Mouse (Mus musculus) E14TG2a.4 (cell line): ENCODE measurements around the gene Cx3cl1.

ENCODE experiments used
- H3K27me3 ChIP-seq: 2 replicates; pipeline ENCODE4 v1.6.1; 2014; ENCODE audit warnings: low read length, control low read depth; ENCODE audit not compliant: insufficient read depth
- H3K36me3 ChIP-seq: 2 replicates; pipeline ENCODE4 v1.6.1; 2014; ENCODE audit warnings: low read length, control low read depth; ENCODE audit not compliant: insufficient read depth
- H3K4me1 ChIP-seq: replicated peaks from 2 replicates; pipeline ENCODE4 v1.6.1; 2014; ENCODE audit warnings: low read depth, low read length, control low read depth
- H3K4me3 ChIP-seq: replicated peaks from 2 replicates; pipeline ENCODE4 v1.5.1; 2014; ENCODE audit warnings: mild to moderate bottlenecking, low read length
- H3K9me3 ChIP-seq: 2 replicates; pipeline ENCODE4 v1.6.1; 2014; ENCODE audit warnings: low read length, control low read depth
- CTCF ChIP-seq: conservative IDR thresholded peaks from 2 replicates; pipeline ENCODE4 v1.5.1; 2014; ENCODE audit warnings: low read length
- NANOG ChIP-seq: IDR thresholded peaks from 2 replicates; pipeline ENCODE4 v1.6.1; 2014; ENCODE audit warnings: borderline replicate concordance, low read length, mixed read lengths
- POU5F1 ChIP-seq: IDR thresholded peaks from 2 replicates; pipeline ENCODE4 v1.6.1; 2014; ENCODE audit warnings: low read length, borderline replicate concordance

Gene Cx3cl1

DNA sequence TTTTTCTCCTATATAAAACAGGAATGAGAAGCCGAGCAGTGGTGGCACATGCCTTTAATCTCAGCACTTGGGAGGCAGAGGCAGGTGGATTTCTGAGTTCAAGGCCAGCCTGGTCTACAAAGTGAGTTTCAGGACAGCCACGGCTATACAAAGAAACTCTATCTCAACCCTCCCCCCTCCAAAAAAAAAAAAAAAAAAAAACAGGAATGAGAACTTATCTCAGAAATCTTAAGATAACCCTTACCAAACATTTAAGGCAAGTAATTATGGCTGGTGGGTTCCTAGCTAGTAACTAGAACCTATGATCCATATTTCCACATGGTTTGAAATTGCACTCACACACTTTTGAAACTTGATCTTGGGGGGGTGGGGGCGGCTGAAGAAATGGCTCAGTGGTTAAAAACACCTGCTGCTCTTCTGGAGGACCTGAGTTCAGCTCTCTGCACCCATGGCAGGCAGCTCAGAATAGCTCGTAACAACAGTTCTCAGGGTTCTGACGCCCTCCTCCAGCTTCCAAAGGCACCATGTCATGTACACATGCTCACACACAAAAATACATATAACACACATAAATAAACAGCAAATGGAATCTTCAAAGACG, 14.3 kb downstream of the Cx3cl1 start:
- peaks cover 66% of the 10 kb centered on the region for H3K4me1 ChIP-seq
- TF ChIP-seq NANOG: no peak
- TF ChIP-seq POU5F1: no peak
- no peak for TF ChIP-seq CTCF
- H3K27me3 ChIP-seq: 0 out of 2 replicates have a peak, but pooled peaks cover 3% of the 10 kb centered on the region
- no peaks in the 10 kb centered on the region for H3K9me3 ChIP-seq
- no peak overlapping the region for H3K4me3 ChIP-seq
- H3K36me3 ChIP-seq: no peaks in the 10 kb centered on the region

DNA sequence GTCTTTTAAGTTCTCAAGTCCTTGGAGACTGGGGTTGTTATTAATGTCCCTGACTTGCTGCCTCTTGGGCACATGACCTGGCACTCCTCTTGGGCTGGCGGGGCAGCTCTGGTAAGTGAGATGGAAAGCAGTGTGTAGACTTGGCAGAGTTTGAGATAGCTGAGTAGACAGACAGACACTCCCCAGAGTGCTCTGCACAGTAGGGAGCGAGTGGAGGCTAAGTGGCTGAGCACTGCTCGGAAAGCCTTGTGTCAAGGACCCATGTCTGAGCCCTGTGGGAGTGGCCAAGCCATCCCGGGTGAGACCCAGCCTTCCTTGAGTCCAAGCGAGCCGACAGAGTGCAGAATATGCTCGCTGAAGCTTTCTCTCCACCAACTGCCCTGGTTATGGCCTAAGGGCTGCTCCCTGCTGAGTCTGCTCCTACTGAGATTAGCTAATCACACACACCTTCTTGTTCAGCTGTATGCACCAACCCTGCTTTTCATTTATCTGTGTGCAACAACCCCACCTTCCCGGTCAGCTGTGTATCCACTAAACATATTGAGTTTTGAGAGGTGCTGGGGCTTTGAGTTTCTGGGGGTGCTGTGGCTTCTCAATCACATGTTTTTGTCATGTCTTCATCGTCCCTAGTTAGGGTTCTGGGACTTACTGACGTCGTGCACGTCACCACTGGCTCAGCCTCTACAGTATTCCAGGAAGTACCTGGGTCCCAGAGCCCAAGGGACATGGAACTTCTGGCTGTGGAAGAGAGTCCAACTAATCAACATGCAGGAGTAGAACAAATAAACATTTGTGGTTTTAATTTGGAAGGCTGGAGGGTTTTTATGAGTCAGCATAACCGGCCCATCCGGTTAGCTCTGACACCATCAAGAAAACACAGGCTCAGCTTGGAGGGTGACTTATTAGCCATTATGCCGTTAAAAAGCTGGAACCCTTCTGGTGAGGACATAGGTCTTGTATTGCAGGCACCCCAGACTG, 16.0 kb downstream of the Cx3cl1 start:
- TF ChIP-seq CTCF (no peak), NANOG (no peak), POU5F1 (no peak)
- H3K4me3 ChIP-seq: peak overlapping the region; percentile 8; the same call in 1 of the 2 replicates
- no peaks in the 10 kb centered on the region for H3K9me3 ChIP-seq
- 0 out of 2 replicates have a peak, but pooled peaks cover 3% of the 10 kb centered on the region for H3K27me3 ChIP-seq
- H3K36me3 ChIP-seq: no peaks in the 10 kb centered on the region
- H3K4me1 ChIP-seq: peaks cover 50% of the 10 kb centered on the region

DNA sequence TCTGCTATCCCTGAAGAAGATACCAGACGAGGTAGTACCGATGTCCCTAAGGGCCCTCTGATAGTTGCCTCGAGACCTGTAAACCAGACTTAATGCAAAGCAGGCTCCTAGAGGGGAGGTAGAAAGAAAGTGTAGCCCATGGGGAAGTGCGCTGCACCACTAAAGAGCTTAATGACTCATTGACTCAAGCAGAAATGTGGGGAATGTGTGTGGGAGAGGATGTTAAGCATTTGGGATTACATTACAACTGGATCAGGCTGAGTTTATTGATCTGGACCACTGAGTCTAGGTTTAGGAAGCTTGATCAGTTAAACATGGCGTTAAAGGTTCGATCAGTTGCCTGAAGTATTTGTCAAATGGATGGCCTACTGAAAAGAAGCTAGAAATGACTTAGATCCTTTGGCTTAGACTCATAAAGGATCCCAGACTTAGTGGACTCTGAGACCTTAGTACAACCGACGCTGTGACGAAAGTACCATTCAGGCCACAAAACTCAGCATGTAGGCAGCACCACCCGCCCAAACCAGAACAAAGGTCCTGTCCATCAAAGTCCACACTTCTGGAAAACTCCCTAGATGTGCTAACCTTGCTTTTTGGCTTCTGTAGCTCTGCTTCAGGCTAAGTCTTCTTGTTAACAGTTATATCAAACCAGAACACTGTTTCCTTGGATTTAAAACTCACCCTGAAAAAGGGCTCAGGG, 17.6 kb downstream of the Cx3cl1 start:
- Histone ChIP-seq H3K4me3 (no peak overlapping the region), H3K4me1 (peaks cover 45% of the 10 kb centered on the region), H3K27me3 (no peaks in the 10 kb centered on the region), H3K36me3 (no peaks in the 10 kb centered on the region), H3K9me3 (no peaks in the 10 kb centered on the region)
- TF ChIP-seq CTCF: no peak
- TF ChIP-seq NANOG: no peak
- no peak for TF ChIP-seq POU5F1

DNA sequence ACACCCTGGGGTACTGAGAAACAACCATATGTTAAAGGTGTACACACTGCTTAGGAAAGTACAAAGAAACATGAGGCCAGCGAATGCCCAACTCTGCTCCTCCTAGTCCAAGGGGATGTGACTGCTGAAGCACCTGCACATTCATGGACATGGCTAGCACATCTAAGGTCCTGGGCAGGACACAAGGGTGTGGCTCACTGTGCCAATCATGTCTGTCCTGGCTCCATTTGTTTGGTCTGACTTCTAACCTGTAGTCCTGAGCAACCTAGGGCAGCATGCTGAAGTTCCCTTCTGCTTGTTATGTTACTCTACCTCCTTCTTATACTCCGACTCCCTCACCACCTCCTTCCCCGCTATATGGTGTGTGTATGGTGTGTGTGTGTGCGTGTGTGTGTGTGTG, 22.6 kb downstream of the Cx3cl1 start:
- Histone ChIP-seq H3K4me1 (peaks cover 3% of the 10 kb centered on the region; the same call in 1 of the 2 replicates), H3K4me3 (no peak overlapping the region), H3K36me3 (no peaks in the 10 kb centered on the region), H3K27me3 (no peaks in the 10 kb centered on the region), H3K9me3 (no peaks in the 10 kb centered on the region)
- TF ChIP-seq CTCF (no peak), POU5F1 (no peak), NANOG (no peak)

DNA sequence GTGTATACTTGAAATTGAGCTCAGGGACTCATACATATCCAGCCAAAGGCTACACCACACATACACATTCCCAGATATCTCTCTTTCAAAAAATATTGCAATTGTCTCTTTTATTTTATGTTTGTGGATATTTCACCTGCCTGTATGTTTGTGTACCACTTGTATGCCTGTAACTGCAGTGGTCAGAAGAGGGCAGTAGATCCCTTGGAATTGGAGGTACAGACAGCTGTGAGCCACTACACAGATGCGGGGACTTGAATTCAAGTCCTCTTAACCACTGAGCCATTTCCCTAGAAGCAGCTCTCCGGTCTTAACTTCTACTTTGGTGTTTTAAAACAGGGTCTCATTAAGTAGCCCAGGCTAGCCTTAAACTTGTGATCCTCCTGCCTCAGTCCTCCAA, 23.0 kb downstream of the Cx3cl1 start:
- TF ChIP-seq POU5F1: no peak
- TF ChIP-seq NANOG: no peak
- TF ChIP-seq CTCF: no peak
- Histone ChIP-seq H3K9me3 (no peaks in the 10 kb centered on the region), H3K4me1 (no peaks in the 10 kb centered on the region), H3K4me3 (no peak overlapping the region), H3K27me3 (no peaks in the 10 kb centered on the region), H3K36me3 (no peaks in the 10 kb centered on the region)

DNA sequence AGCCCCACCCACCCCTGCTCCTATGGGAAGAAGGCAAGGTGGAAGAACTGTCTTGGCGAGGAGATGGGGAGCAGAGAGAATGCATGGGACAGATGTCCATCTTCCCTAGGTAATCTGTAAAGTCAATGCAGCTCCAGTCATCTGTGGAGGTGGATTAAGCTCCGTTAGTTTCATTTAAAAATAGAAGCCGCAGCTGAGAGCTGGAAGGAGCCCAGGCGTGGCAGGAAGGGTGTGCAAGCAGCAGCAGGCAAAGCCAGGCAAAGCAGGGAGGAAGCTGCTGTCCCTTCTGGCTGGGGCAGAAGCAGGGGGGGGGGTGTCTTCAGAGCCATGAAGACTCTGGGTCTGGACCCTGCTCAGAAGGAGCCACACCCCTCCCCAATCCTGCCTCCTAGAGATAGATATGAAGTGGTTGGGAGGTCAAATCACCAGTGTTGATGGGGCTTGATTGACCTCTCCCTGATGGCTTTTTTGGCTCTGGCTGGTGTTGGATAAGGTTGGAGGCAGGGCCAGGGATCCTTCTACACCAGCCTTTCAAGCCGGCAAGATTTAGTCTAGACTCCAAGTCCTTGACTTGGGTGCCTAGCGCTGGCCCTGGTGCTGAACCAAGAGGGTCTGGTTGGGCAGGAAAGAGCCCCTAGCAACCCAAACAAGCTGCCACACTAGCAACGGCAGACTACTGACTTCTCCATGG, 28.6 kb downstream of the Cx3cl1 start:
- H3K9me3 ChIP-seq: no peaks in the 10 kb centered on the region
- peaks cover 6% of the 10 kb centered on the region; the same call in 1 of the 2 replicates for H3K27me3 ChIP-seq
- no peak overlapping the region for H3K4me3 ChIP-seq
- no peak for TF ChIP-seq POU5F1
- peaks cover 19% of the 10 kb centered on the region for H3K4me1 ChIP-seq
- no peaks in the 10 kb centered on the region for H3K36me3 ChIP-seq

DNA sequence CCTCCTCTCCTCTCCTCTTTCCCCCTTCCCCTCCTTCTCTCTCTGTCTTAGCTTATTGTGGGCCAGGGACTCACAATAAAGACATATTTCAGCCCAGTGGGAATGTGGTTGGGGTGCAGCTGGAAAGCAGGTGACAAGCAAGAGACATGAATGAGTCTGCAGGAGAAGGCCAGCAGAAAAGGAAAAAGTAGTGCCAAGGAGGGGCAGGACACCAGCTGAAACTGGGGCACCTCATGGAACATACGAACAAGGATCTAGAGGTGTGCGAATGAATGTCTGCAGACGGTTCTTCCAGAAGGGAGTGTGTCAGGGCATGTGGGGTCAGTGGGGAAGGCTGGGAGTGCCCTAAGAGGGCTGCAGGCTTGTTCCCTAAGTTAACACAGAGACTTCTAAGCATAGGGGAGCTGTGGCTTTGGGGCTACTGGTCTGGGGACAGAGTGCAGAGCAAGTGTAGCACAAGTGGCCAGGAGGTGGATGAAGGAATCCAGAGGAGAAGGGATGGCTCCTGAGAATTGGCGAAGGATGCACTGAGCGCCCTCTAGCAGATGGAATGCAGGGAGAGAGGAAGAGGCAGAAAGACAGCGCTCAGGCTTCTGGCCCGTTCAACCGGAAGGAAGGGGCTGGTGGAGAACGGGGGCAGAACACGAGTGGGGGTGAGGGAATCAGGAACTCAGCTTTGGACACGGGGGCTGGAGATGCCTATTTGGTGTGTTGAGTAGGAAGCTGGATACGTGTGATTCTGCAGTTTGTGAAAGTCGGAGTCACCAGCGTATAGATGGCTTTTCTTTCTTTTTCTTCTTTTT, 29.7 kb downstream of the Cx3cl1 start:
- Histone ChIP-seq H3K9me3 (no peaks in the 10 kb centered on the region), H3K27me3 (peaks cover 10% of the 10 kb centered on the region; the same call in 1 of the 2 replicates), H3K36me3 (no peaks in the 10 kb centered on the region), H3K4me1 (peaks cover 19% of the 10 kb centered on the region), H3K4me3 (no peak overlapping the region)
- no peak for TF ChIP-seq POU5F1
- TF ChIP-seq CTCF: 0 out of 2 replicates have a peak, but pooled peaks have one; percentile 32
